Mouse (Mus musculus) CH12.LX (cell line): ENCODE data around the gene Gm10190. TPM values are rescaled to one million over a fixed set of nuclear protein-coding genes. Genes with fewer than 3 reads are reported as not detected.

Source experiments
- DNase-seq: peaks from one replicate; pipeline ENCODE4 v3.0.0-alpha.2; 2013; ENCODE audit errors: extremely low read depth
- H3K27ac ChIP-seq: 2 replicates; pipeline ENCODE4 v1.5.1; 2012; ENCODE audit warnings: low read depth, mild to moderate bottlenecking, control low read depth, moderate library complexity; ENCODE audit not compliant: insufficient read depth
- H3K27me3 ChIP-seq: replicated peaks from 2 replicates; pipeline ENCODE3; 2012; ENCODE audit warnings: inconsistent platforms
- H3K36me3 ChIP-seq, 2 experiments: replicated peaks in 1 of 2; 2 replicates each; pipeline versions ENCODE3 to v1.6.1; 2012; ENCODE audit warnings: inconsistent platforms in 1 of 2, low read length in 1 of 2, mild to moderate bottlenecking in 1 of 2, mixed read lengths in 1 of 2, moderate library complexity in 1 of 2; ENCODE audit not compliant: control insufficient read depth in 1 of 2, insufficient read depth in 1 of 2
- H3K4me1 ChIP-seq, 2 experiments: 2 replicates each; pipeline ENCODE4 v1.6.1; 2012; ENCODE audit warnings: inconsistent platforms in 1 of 2, moderate library complexity in 1 of 2; ENCODE audit not compliant: insufficient read depth in 2 of 2, control insufficient read depth in 1 of 2
- H3K4me2 ChIP-seq: 2 replicates; pipeline ENCODE4 v1.6.1; 2012; ENCODE audit warnings: low read depth, mild to moderate bottlenecking, control low read depth; ENCODE audit not compliant: poor library complexity, insufficient read depth, severe bottlenecking
- H3K4me3 ChIP-seq, 3 experiments: fragments of 150-350 bp in 1 of 3; sonication (generic) in 1 of 3; replicated peaks in 1 of 3; 2 replicates each; pipeline versions ENCODE3 to v1.5.1; 2011 to 2012; ENCODE audit warnings: low read depth in 2 of 3, low read length in 2 of 3, mild to moderate bottlenecking in 2 of 3, moderate library complexity in 2 of 3, control low read depth in 1 of 3, improper control_type of control experiment in 1 of 3, inconsistent platforms in 1 of 3, mixed read lengths in 1 of 3; ENCODE audit not compliant: poor library complexity in 1 of 3
- H3K79me2 ChIP-seq: replicated peaks from 2 replicates; pipeline ENCODE4 v1.6.1; 2012; ENCODE audit warnings: mild to moderate bottlenecking, moderate library complexity; ENCODE audit not compliant: control insufficient read depth, poor library complexity, insufficient read depth, severe bottlenecking; ENCODE audit errors: extremely low read depth
- H3K9ac ChIP-seq: 2 replicates; pipeline ENCODE4 v1.6.1; 2012; ENCODE audit warnings: low read depth, mild to moderate bottlenecking, control low read depth, moderate library complexity; ENCODE audit not compliant: insufficient read depth
- H3K9me3 ChIP-seq: replicated peaks from 2 replicates; pipeline ENCODE3; 2012; ENCODE audit warnings: low read length, inconsistent platforms, mixed read lengths
- BHLHE40 ChIP-seq: IDR thresholded peaks from 2 replicates; pipeline ENCODE4 v1.6.1; 2011; ENCODE audit warnings: mild to moderate bottlenecking, low read depth, low read length, improper control_type of control experiment
- ELF1 ChIP-seq: IDR thresholded peaks from 2 replicates; pipeline ENCODE4 v1.6.1; 2014; ENCODE audit warnings: low read depth, mild to moderate bottlenecking, inconsistent platforms, low read length, improper control_type of control experiment
- ETS1 ChIP-seq: conservative IDR thresholded peaks from 2 replicates; pipeline ENCODE4 v1.6.1; 2012; ENCODE audit warnings: low read depth, mild to moderate bottlenecking, inconsistent platforms, low read length, improper control_type of control experiment, moderate library complexity
- GABPA ChIP-seq: IDR thresholded peaks from 2 replicates; pipeline ENCODE4 v1.6.1; 2012; ENCODE audit warnings: low read depth, low read length, improper control_type of control experiment, inconsistent platforms; ENCODE audit not compliant: insufficient replicate concordance
- JUND ChIP-seq: conservative IDR thresholded peaks from 2 replicates; pipeline ENCODE4 v1.6.1; 2011; ENCODE audit warnings: low read depth, low read length, improper control_type of control experiment
- POLR2A ChIP-seq: IDR thresholded peaks from 2 replicates; pipeline ENCODE4 v1.6.1; 2011; ENCODE audit warnings: low read depth, mild to moderate bottlenecking, improper control_type of control experiment, low read length
- RAD21 ChIP-seq: IDR thresholded peaks from 2 replicates; pipeline ENCODE4 v1.6.1; 2011; ENCODE audit warnings: low read depth, mild to moderate bottlenecking, low read length, improper control_type of control experiment, moderate library complexity
- USF1 ChIP-seq: IDR thresholded peaks from 2 replicates; pipeline ENCODE4 v1.6.1; 2014; ENCODE audit warnings: low read depth, mild to moderate bottlenecking, inconsistent platforms, low read length, improper control_type of control experiment
- ZMIZ1 ChIP-seq: IDR thresholded peaks from 2 replicates; pipeline ENCODE4 v1.6.1; 2012; ENCODE audit warnings: low read depth, mild to moderate bottlenecking, inconsistent platforms, low read length, improper control_type of control experiment
- dilution Hi-C: fragments of 300-500 bp; cut with MboI; formaldehyde crosslinking; loops from 2 replicates; pipeline ENCODE4 v1.14.3; 2020; ENCODE audit warnings: low sequenced_read_pairs; ENCODE audit not compliant: extremely low pct_unique_long_range_greater_than_20kb, extremely low pct_ligation_motif_present
- in situ Hi-C: fragments of 300-500 bp; cut with MboI; formaldehyde crosslinking; loops from 3 replicates; pipeline ENCODE4 v1.14.3; 2019; ENCODE audit warnings: low sequenced_read_pairs, low pct_ligation_motif_present, low pct_unique_long_range_greater_than_20kb, mixed read lengths
- polyA plus RNA-seq: library from polyadenylated mRNA; unstranded; fragments of >175 nt; gene quantifications from 2 replicates; pipeline ENCODE4 v1.2.1, GENCODE M21; 2012; ENCODE audit warnings: low read depth; ENCODE audit not compliant: insufficient read length
- total RNA-seq, 2 experiments: library from RNA; depleted of rRNA; stranded (reverse); fragments of 300-350 nt in 1 of 2; fragments of >200 nt in 1 of 2; gene quantifications; 2 replicates each; pipeline ENCODE4 v1.2.3; 2012 to 2014

The Gm10190 gene
- not detected in 2 replicates for total RNA-seq (2012; rRNA removed)
- not detected in 2 replicates for total RNA-seq (2014; rRNA removed)
- polyA plus RNA-seq, result not detected in 2 replicates

DNA sequence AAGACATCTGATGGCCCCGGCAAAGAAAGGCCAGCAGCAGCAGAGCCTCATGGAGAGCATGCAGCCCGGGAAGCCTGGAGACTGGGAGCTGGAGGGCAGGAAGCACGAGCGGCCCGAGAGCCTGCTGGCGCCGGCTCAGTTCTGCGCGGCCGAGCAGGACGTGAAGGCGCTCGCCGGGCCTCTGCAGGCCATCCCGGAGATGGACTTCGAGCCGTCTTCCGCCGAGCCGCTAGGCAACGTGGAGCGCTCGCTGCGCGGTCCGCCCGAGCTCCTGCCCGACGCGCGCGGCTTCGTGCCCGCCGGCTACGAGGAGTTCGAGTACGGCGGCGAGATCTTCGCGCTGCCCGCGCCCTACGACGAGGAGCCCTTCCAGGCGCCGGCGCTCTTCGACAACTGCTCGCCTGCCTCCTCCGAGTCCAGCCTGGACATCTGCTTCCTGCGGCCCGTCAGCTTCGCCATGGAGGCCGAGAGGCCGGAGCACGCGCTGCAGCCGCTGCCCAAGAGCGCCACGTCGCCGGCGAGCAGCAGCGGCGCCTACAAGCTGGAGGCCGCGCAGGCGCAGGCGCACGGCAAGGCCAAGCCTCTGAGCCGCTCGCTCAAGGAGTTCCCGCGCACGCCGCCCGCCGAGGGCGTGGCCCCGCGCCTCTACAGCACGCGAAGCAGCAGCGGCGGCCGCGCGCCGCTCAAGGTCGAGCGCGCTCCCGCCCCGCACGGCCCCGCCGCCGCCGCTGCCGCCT lies at the start of gene Gm10190:
Gene Gm10190 (minus strand): TSS at position 553 of the 737 bp plus-strand sequence.
- Histone ChIP-seq H3K4me2 (no peak within 1 kb of the TSS), H3K27me3 (no peaks in the 10 kb centered on the region), H3K4me3 (no peak within 1 kb of the TSS), H3K79me2 (no peaks in the 10 kb centered on the region), H3K36me3 (no peaks in the 10 kb centered on the region), H3K9ac (no peak within 1 kb of the TSS), H3K27ac (no peak within 1 kb of the TSS), H3K9me3 (peaks cover 4% of the 10 kb centered on the region), H3K4me1 (peaks cover 3 to 7% of the 10 kb centered on the region in 2 experiments; a peak in 3 of 4 replicates)
- dilution Hi-C loops, result no loop called here
- no peak for TF ChIP-seq USF1
- no peak for TF ChIP-seq ZMIZ1
- TF ChIP-seq POLR2A, result no peak
- TF ChIP-seq ELF1, result no peak
- in situ Hi-C loops, result no loop called here
- no peak for DNase-seq

DNA sequence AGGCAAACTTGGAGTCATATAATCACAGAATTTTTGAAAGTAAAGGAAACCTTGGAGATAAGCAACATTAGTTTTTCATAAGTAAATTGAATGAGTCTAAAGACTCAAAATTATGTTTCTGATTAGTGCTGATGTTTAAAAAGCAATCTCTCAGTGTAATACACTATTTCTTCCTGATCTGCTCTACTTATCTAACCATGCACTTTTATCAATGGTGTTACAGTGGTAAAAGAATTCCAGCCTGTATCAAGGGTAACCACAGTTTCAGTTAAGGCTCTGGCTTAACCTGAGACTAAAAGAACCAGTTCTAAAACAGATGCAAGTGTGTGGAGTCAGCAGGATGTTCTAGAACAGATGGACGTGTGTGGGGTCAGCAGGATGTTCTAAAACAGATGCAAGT lies 47.7 kb upstream of the Gm10190 start:
- H3K9me3 ChIP-seq, result no peaks in the 10 kb centered on the region
- TF ChIP-seq ETS1 (no peak), JUND (no peak), GABPA (no peak)
- TF ChIP-seq, all 38 proteins: peak for 0
- no peak overlapping the region for H3K9ac ChIP-seq
- H3K27ac ChIP-seq, result no peak overlapping the region
- dilution Hi-C loops, result no loop called here
- H3K27me3 ChIP-seq, result no peaks in the 10 kb centered on the region
- no peak overlapping the region for H3K4me3 ChIP-seq
- no peak overlapping the region for H3K4me2 ChIP-seq
- in situ Hi-C loops, result no loop called here
- peaks cover 44 to 61% of the 10 kb centered on the region in 2 experiments for H3K36me3 ChIP-seq
- DNase-seq, result no peak
- no peaks in the 10 kb centered on the region for H3K4me1 ChIP-seq
- H3K79me2 ChIP-seq, result no peaks in the 10 kb centered on the region; the same call in 1 of the 2 replicates

- Histone ChIP-seq H3K36me3 (peaks cover 55 to 73% of the 10 kb centered on the region in 2 experiments), H3K4me3 (no peak overlapping the region), H3K27ac (no peak overlapping the region), H3K27me3 (no peaks in the 10 kb centered on the region), H3K9me3 (no peaks in the 10 kb centered on the region), H3K9ac (no peak overlapping the region), H3K4me1 (no peaks in the 10 kb centered on the region), H3K4me2 (no peak overlapping the region), H3K79me2 (no peaks in the 10 kb centered on the region; the same call in 1 of the 2 replicates)
- dilution Hi-C loops, result no loop called here
- in situ Hi-C loops, result no loop called here
- TF ChIP-seq JUND (no peak), RAD21 (no peak), GABPA (no peak), BHLHE40 (no peak)
- DNase-seq, result no peak
These were observed 45.4 kb upstream of the Gm10190 start for GRCm38 (mm10) chr17:80418572-80419210.
